Mouse (Mus musculus): ENCODE measurements around the gene Iqcn.

DNA sequence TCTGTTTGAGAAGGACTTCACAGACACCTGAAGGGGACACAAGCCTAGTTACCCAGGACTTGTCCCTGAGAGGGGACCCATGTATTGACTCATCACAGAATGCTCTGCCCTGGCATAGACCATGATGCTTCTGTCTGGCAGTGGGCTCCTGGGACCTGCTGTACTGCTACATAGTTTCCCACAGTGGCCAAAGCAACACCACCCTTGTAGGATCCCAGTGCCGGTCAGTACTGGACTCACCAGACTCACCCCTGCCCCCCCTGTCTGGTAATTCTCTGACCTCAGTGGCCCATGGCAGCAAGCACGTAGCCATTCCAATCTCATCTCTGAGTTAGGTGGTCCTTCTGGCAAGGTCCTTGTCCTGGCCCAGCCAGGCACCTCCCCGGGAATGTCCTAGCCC lies 15.1 kb upstream of the Iqcn start:
- TF ChIP-seq CTCF (IDR thresholded peaks at IDR 0.05; ENCODE audit: borderline replicate concordance, insufficient read depth, low read length) (no peak), POLR2A (IDR thresholded peaks at IDR 0.05; ENCODE audit: low read depth, low read length) (no peak)
